Mouse (Mus musculus) heart, embryonic 16.5 days (tissue): Measurements from ENCODE around the gene Sel1l. TPM values are rescaled to one million over a fixed set of nuclear protein-coding genes. Genes with fewer than 3 reads are reported as not detected.

ENCODE experiments used
- ATAC-seq: fragments of 200-750 bp; cut with Nextera tagmentation; replicated peaks from 2 replicates; pipeline ENCODE4 v1.8.0; 2017; ENCODE audit warnings: moderate number of reproducible peaks; ENCODE audit not compliant: insufficient read depth, low FRiP score; ENCODE audit errors: extremely low read depth
- H3K27ac ChIP-seq: fragments of 300-500 bp; sonication (generic); 2 replicates; pipeline ENCODE4 v1.5.1; 2014; ENCODE audit warnings: mild to moderate bottlenecking, low read length, control low read depth, moderate library complexity
- H3K27me3 ChIP-seq: fragments of 300-500 bp; sonication (generic); 2 replicates; pipeline ENCODE4 v1.6.1; 2014; ENCODE audit warnings: low read length, mixed read lengths; ENCODE audit not compliant: control insufficient read depth, insufficient read depth
- H3K36me3 ChIP-seq: fragments of 300-500 bp; sonication (generic); 2 replicates; pipeline ENCODE4 v1.6.1; 2014; ENCODE audit not compliant: control insufficient read depth, insufficient read depth
- H3K4me1 ChIP-seq: fragments of 300-500 bp; sonication (generic); 2 replicates; pipeline ENCODE4 v1.6.1; 2014; ENCODE audit warnings: low read length, mixed read lengths; ENCODE audit not compliant: control insufficient read depth, insufficient read depth
- H3K4me2 ChIP-seq: fragments of 300-500 bp; sonication (generic); 2 replicates; pipeline ENCODE4 v1.6.1; 2014; ENCODE audit warnings: low read depth, mild to moderate bottlenecking, control low read depth, low read length
- H3K4me3 ChIP-seq: fragments of 300-500 bp; sonication (generic); 2 replicates; pipeline ENCODE4 v1.5.1; 2014; ENCODE audit warnings: mild to moderate bottlenecking, control low read depth, low read length
- H3K9ac ChIP-seq: fragments of 300-500 bp; sonication (generic); 2 replicates; pipeline ENCODE4 v1.6.1; 2014; ENCODE audit warnings: low read length, control low read depth
- H3K9me3 ChIP-seq: fragments of 300-500 bp; sonication (generic); replicated peaks from 2 replicates; pipeline ENCODE4 v1.6.1; 2016; ENCODE audit warnings: low read length; ENCODE audit not compliant: control insufficient read depth
- WGBS: fragments of 180-500 bp; shearing (Covaris S2); extraction: QIAGEN DNeasy Blood & Tissue Kit; methylation state at CpG from one replicate; pipeline ENCODE4 v1.1.7; 2014; 5-methylcytosine and 5-hydroxymethylcytosine counted together
- polyA plus RNA-seq: library from polyadenylated mRNA; unstranded; fragments of >200 nt; fragmentation: Nextera tagmentation; extraction: Ambion mirVana; gene quantifications from 2 replicates; pipeline ENCODE4 v1.2.1, GENCODE M21; 2015

Sel1l gene
- polyA plus RNA-seq, 1 experiment from 2014 or later, result 54.7 TPM

- no peak for ATAC-seq
- H3K4me2 ChIP-seq, result no peak overlapping the region
Observed at GRCm38 (mm10) chr12:91804262-91804661, 44.7 kb downstream of the Sel1l start.

GRCm38 (mm10) chr12:91803207-91803932 is 45.6 kb downstream of the Sel1l start:
- 85% methylated on average over 13 of the region's 13 CpGs for WGBS
- no peak for ATAC-seq

More at GRCm38 (mm10) chr12:91804262-91804661, 44.7 kb downstream of the Sel1l start:
- WGBS, result 76% methylated on average over 3 of the region's 3 CpGs
- Histone ChIP-seq H3K36me3 (peaks cover 11% of the 10 kb centered on the region), H3K9ac (no peak overlapping the region), H3K4me3 (no peak overlapping the region), H3K27me3 (no peaks in the 10 kb centered on the region), H3K4me1 (no peaks in the 10 kb centered on the region), H3K27ac (no peak overlapping the region), H3K9me3 (no peaks in the 10 kb centered on the region)

GRCm38 (mm10) chr12:91802586-91803206 is 46.3 kb downstream of the Sel1l start:
- no peak overlapping the region for H3K27ac ChIP-seq
- WGBS, result 87% methylated on average over 12 of the region's 12 CpGs
- no peak overlapping the region for H3K9ac ChIP-seq
- no peak overlapping the region for H3K4me3 ChIP-seq
- no peaks in the 10 kb centered on the region for H3K27me3 ChIP-seq
- no peak for ATAC-seq
- H3K4me2 ChIP-seq, result no peak overlapping the region
- H3K4me1 ChIP-seq, result no peaks in the 10 kb centered on the region
- H3K36me3 ChIP-seq, result no peaks in the 10 kb centered on the region
- H3K9me3 ChIP-seq, result no peaks in the 10 kb centered on the region

More at GRCm38 (mm10) chr12:91803207-91803932, 45.6 kb downstream of the Sel1l start:
- Histone ChIP-seq H3K27ac (no peak overlapping the region), H3K9me3 (no peaks in the 10 kb centered on the region), H3K9ac (no peak overlapping the region), H3K4me1 (no peaks in the 10 kb centered on the region), H3K4me3 (no peak overlapping the region), H3K36me3 (peaks cover 2% of the 10 kb centered on the region), H3K27me3 (no peaks in the 10 kb centered on the region), H3K4me2 (no peak overlapping the region)

- ATAC-seq, result no peak
- H3K9me3 ChIP-seq, result no peaks in the 10 kb centered on the region
- WGBS, result 58% methylated on average over 6 of the region's 6 CpGs
- H3K4me1 ChIP-seq, result no peaks in the 10 kb centered on the region
- H3K4me3 ChIP-seq, result no peak overlapping the region
- H3K27me3 ChIP-seq, result no peaks in the 10 kb centered on the region
- H3K9ac ChIP-seq, result no peak overlapping the region
- no peak overlapping the region for H3K4me2 ChIP-seq
- H3K27ac ChIP-seq, result no peak overlapping the region
- no peaks in the 10 kb centered on the region for H3K36me3 ChIP-seq
Observed at GRCm38 (mm10) chr12:91800861-91801385, 48.0 kb downstream of the Sel1l start.

- ATAC-seq, result no peak
Observed at GRCm38 (mm10) chr12:91799821-91800335, 49.1 kb downstream of the Sel1l start.

GRCm38 (mm10) chr12:91799379-91799773 is 49.6 kb downstream of the Sel1l start:
- no peak for ATAC-seq
- no peak overlapping the region for H3K27ac ChIP-seq
- H3K9me3 ChIP-seq, result no peaks in the 10 kb centered on the region
- no peak overlapping the region for H3K4me2 ChIP-seq
- no peak overlapping the region for H3K9ac ChIP-seq
- 13% methylated on average over 6 of the region's 6 CpGs for WGBS
- no peaks in the 10 kb centered on the region for H3K4me1 ChIP-seq
- H3K4me3 ChIP-seq, result no peak overlapping the region
- H3K36me3 ChIP-seq, result no peaks in the 10 kb centered on the region
- H3K27me3 ChIP-seq, result no peaks in the 10 kb centered on the region

More at GRCm38 (mm10) chr12:91799821-91800335, 49.1 kb downstream of the Sel1l start:
- H3K4me3 ChIP-seq, result no peak overlapping the region
- no peaks in the 10 kb centered on the region for H3K9me3 ChIP-seq
- H3K4me1 ChIP-seq, result no peaks in the 10 kb centered on the region
- no peaks in the 10 kb centered on the region for H3K27me3 ChIP-seq
- no peaks in the 10 kb centered on the region for H3K36me3 ChIP-seq
- H3K9ac ChIP-seq, result no peak overlapping the region
- H3K27ac ChIP-seq, result no peak overlapping the region
- WGBS, result 67% methylated on average over 12 of the region's 12 CpGs
- H3K4me2 ChIP-seq, result no peak overlapping the region

- no peaks in the 10 kb centered on the region for H3K9me3 ChIP-seq
- H3K4me2 ChIP-seq, result no peak overlapping the region
- no peaks in the 10 kb centered on the region for H3K4me1 ChIP-seq
- H3K4me3 ChIP-seq, result no peak overlapping the region
- H3K27me3 ChIP-seq, result no peaks in the 10 kb centered on the region
- no peaks in the 10 kb centered on the region for H3K36me3 ChIP-seq
- H3K9ac ChIP-seq, result no peak overlapping the region
- WGBS, result 67% methylated on average over 6 of the region's 6 CpGs
- ATAC-seq, result no peak
- H3K27ac ChIP-seq, result no peak overlapping the region
Observed at GRCm38 (mm10) chr12:91798720-91799378, 50.1 kb downstream of the Sel1l start.

- H3K4me2 ChIP-seq, result no peak overlapping the region
- no peaks in the 10 kb centered on the region for H3K27me3 ChIP-seq
- no peak for ATAC-seq
- H3K9me3 ChIP-seq, result no peaks in the 10 kb centered on the region
- H3K4me3 ChIP-seq, result no peak overlapping the region
- 66% methylated on average over 4 of the region's 4 CpGs for WGBS
- peaks cover 4% of the 10 kb centered on the region; the same call in 1 of the 2 replicates for H3K4me1 ChIP-seq
- no peak overlapping the region for H3K9ac ChIP-seq
- H3K27ac ChIP-seq, result no peak overlapping the region
- no peaks in the 10 kb centered on the region for H3K36me3 ChIP-seq
Observed at GRCm38 (mm10) chr12:91796774-91797173, 52.2 kb downstream of the Sel1l start.
